Mouse (Mus musculus) gastrocnemius, adult 2 months (tissue): ENCODE measurements at regions not wholly inside any gene's neighbourhood (a gene's known extent, or its start where the extent isn't known, plus 50 kb on each side); places are given as distances from the start of the nearest gene placed in this dataset.

ENCODE experiments used
- DNase-seq: peaks from one replicate; pipeline ENCODE4 v3.0.0; 2022
- H3K27ac ChIP-seq: fragments of 200-600 bp; 2 replicates; pipeline ENCODE4 v1.8.1; 2022; ENCODE audit warnings: mild to moderate bottlenecking
- H3K4me3 ChIP-seq: fragments of 200-600 bp; 2 replicates; pipeline ENCODE4 v1.8.1; 2022; ENCODE audit warnings: mild to moderate bottlenecking, moderate library complexity
- CTCF ChIP-seq: fragments of 200-600 bp; IDR thresholded peaks from 2 replicates; pipeline ENCODE4 v1.8.1; 2022; ENCODE audit warnings: antibody characterized with exemption, mild to moderate bottlenecking, moderate library complexity
- intact Hi-C: fragments of 180-260 bp; cut with DNase I; formaldehyde crosslinking; loops from one replicate; pipeline ENCODE4 v1.15.1; 2025

DNA sequence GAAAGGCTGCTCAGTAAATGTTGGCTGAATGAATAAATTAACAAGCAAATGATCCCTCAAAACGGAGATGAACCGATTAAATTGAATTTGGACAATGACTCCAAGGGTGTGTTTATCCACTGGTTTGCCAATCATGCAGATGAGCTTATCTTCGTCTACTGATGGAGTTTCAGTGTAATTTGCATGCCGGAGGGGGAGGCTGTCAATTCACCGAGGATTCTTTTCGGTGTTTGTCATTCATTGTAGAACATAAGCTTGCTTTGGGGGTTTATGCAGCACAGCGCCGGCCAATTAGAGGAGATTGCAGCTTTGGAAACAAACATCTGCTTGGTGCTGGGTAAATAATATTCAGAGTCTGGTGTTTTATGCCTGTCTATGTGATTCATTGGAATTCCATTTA, 132.7 kb downstream of the Otoa start:
- no peak overlapping the region for H3K4me3 ChIP-seq
- DNase-seq: no peak
- H3K27ac ChIP-seq: no peak overlapping the region
- TF ChIP-seq CTCF: no peak
- intact Hi-C loops: no loop called here

DNA sequence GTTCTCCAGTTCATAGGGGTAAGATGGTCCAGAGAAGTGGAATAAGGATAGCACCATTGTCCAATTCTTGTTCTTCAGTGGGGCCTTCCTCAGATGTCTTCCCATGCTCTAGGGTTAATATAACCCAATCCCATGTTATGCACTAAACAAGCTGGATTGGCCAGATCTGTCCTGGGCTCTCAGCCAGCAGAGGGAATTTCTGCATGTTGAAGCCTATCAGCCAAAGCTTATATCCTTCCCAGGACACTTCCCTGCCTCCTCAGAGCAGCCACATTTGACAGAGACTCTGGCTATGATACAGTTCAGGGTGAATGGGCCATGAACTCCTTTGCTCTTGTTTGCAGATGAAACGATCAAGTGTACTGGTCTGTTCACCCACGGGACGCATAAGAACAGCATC, 133.6 kb downstream of the Otoa start:
- Histone ChIP-seq H3K4me3 (no peak overlapping the region), H3K27ac (no peak overlapping the region)
- no peak for DNase-seq
- intact Hi-C loops: no loop called here
- no peak for TF ChIP-seq CTCF

- no peak for DNase-seq
- no peak overlapping the region for H3K27ac ChIP-seq
- intact Hi-C loops: no loop called here
- TF ChIP-seq CTCF: no peak
- no peak overlapping the region for H3K4me3 ChIP-seq
Measured at GRCm38 (mm10) chr7:121215735-121216134, 134.3 kb downstream of the Otoa start.

GRCm38 (mm10) chr7:121218031-121218430, 136.6 kb downstream of the Otoa start:
- Histone ChIP-seq H3K4me3 (no peak overlapping the region), H3K27ac (no peak overlapping the region)
- DNase-seq: no peak
- intact Hi-C loops: no loop called here
- no peak for TF ChIP-seq CTCF

- intact Hi-C loops: no loop called here
- Histone ChIP-seq H3K4me3 (no peak overlapping the region), H3K27ac (no peak overlapping the region)
- no peak for TF ChIP-seq CTCF
- DNase-seq: no peak
Measured at GRCm38 (mm10) chr7:121221158-121221557, 139.7 kb downstream of the Otoa start.

DNA sequence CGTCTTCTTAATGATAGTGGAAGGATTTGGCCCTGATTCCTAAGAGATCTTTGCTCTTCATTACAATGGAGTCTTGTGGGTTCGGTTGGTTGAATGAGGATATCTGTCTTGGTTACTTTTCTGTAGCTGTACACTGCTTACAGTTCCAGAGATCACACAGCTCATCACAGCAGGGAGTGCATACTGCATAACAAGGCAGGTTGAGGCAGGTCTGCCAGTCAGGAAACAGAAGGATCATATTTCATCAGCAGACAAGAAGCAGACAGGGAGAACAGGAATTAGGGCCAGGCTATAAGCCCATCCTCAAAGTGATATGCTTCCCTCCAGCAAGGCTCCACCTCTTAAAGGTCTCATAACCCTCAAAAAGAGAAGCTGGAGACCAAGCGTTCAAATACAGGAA, 150.4 kb downstream of the Otoa start:
- Histone ChIP-seq H3K27ac (no peak overlapping the region), H3K4me3 (no peak overlapping the region)
- intact Hi-C loops: no loop called here
- TF ChIP-seq CTCF: no peak
- DNase-seq: no peak

- DNase-seq: no peak
- intact Hi-C loops: no loop called here
- TF ChIP-seq CTCF: no peak
- H3K27ac ChIP-seq: no peak overlapping the region
- no peak overlapping the region for H3K4me3 ChIP-seq
Measured at GRCm38 (mm10) chr7:121234831-121235230, 153.4 kb downstream of the Otoa start.

DNA sequence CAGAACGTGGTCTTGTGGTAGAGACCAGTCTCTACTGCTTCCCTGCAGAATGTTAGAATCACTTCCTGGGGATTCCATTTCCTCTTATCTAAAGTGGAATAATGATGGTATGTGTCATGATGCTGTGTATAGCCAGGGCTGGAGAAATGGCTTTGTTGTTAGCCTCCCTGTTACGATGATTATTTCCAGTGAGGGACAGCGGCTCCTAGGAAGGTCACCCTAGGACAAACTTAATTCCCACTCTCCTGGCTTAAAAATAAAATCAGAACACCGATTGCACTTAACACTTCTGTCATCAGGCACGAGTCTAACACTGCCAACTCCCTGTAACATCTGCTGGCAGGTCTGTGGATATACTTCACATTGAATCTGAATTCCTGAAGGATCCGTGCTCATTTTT, 151.9 kb upstream of the Hs3st2 start:
- DNase-seq: no peak
- intact Hi-C loops: no loop called here
- Histone ChIP-seq H3K4me3 (no peak overlapping the region), H3K27ac (no peak overlapping the region)
- TF ChIP-seq CTCF: no peak

- Histone ChIP-seq H3K27ac (no peak overlapping the region), H3K4me3 (no peak overlapping the region)
- DNase-seq: no peak
- no peak for TF ChIP-seq CTCF
- intact Hi-C loops: no loop called here
Measured at GRCm38 (mm10) chr7:121247845-121248244, 143.8 kb upstream of the Hs3st2 start.

DNA sequence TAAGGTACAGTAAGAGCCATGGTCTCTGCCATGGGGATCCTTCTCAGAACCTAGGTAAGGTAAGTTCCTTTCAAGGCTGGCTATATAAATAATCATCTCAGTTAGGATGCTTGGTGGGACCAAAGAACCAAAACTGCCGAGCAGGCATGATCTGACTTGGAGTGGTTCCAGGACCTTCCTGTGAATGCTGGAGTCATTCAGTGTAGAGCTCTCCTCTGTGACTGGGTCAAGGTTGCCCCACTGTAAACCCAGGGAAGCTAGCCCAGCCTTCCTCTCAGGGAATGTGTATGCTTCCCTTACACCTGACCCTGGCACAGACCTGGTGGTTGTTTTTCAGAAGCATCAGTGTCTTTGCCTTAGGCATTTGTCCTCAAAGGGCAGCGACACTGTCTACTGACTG, 134.2 kb upstream of the Hs3st2 start:
- no peak for DNase-seq
- no peak for TF ChIP-seq CTCF
- no peak overlapping the region for H3K4me3 ChIP-seq
- no peak overlapping the region for H3K27ac ChIP-seq
- intact Hi-C loops: no loop called here

- no peak for DNase-seq
- no peak overlapping the region for H3K27ac ChIP-seq
Measured at GRCm38 (mm10) chr7:121258826-121259496, 132.7 kb upstream of the Hs3st2 start.

GRCm38 (mm10) chr7:121259497-121260009, 132.1 kb upstream of the Hs3st2 start:
- intact Hi-C loops: no loop called here
- no peak overlapping the region for H3K4me3 ChIP-seq

More at GRCm38 (mm10) chr7:121258826-121259496, 132.7 kb upstream of the Hs3st2 start:
- TF ChIP-seq CTCF: peak; percentile 76
- intact Hi-C loops: no loop called here
- no peak overlapping the region for H3K4me3 ChIP-seq

GRCm38 (mm10) chr7:121269358-121269757, 122.3 kb upstream of the Hs3st2 start:
- DNase-seq: no peak
- TF ChIP-seq CTCF: no peak
- Histone ChIP-seq H3K27ac (no peak overlapping the region), H3K4me3 (no peak overlapping the region)
- intact Hi-C loops: no loop called here

More at GRCm38 (mm10) chr7:121259497-121260009, 132.1 kb upstream of the Hs3st2 start:
- H3K27ac ChIP-seq: no peak overlapping the region
- DNase-seq: no peak
- TF ChIP-seq CTCF: no peak

GRCm38 (mm10) chr7:121280597-121280996, 111.1 kb upstream of the Hs3st2 start:
- TF ChIP-seq CTCF: no peak
- Histone ChIP-seq H3K4me3 (no peak overlapping the region), H3K27ac (no peak overlapping the region)
- no peak for DNase-seq
- intact Hi-C loops: no loop called here
